Mouse (Mus musculus) forebrain, embryonic 13.5 days (tissue): ENCODE results near the gene Art1. TPM values are rescaled to one million over a fixed set of nuclear protein-coding genes. Genes with fewer than 3 reads are reported as not detected.

Experiments
- ATAC-seq: fragments of 200-750 bp; cut with Nextera tagmentation; 2 replicates; pipeline ENCODE4 v1.8.0; 2017
- H3K27ac ChIP-seq: fragments of 300-500 bp; sonication (generic); 2 replicates; pipeline ENCODE4 v1.5.1; 2015; ENCODE audit warnings: inconsistent platforms, mild to moderate bottlenecking, moderate library complexity
- H3K27me3 ChIP-seq: fragments of 300-500 bp; sonication (generic); 2 replicates; pipeline ENCODE4 v1.6.1; 2015; ENCODE audit warnings: mild to moderate bottlenecking, inconsistent platforms
- H3K36me3 ChIP-seq: fragments of 300-500 bp; sonication (generic); 2 replicates; pipeline ENCODE4 v1.6.1; 2015; ENCODE audit warnings: mild to moderate bottlenecking, inconsistent platforms; ENCODE audit not compliant: poor library complexity, severe bottlenecking
- H3K4me1 ChIP-seq: fragments of 300-500 bp; sonication (generic); 2 replicates; pipeline ENCODE4 v1.6.1; 2015; ENCODE audit warnings: inconsistent platforms
- H3K4me2 ChIP-seq: fragments of 300-500 bp; sonication (generic); 2 replicates; pipeline ENCODE4 v1.6.1; 2015; ENCODE audit warnings: inconsistent platforms, mild to moderate bottlenecking, moderate library complexity
- H3K4me3 ChIP-seq: fragments of 300-500 bp; sonication (generic); 2 replicates; pipeline ENCODE4 v1.5.1; 2015; ENCODE audit warnings: mild to moderate bottlenecking, inconsistent platforms
- H3K9ac ChIP-seq: fragments of 300-500 bp; sonication (generic); 2 replicates; pipeline ENCODE4 v1.6.1; 2015; ENCODE audit warnings: mild to moderate bottlenecking, inconsistent platforms
- H3K9me3 ChIP-seq: fragments of 300-500 bp; sonication (generic); replicated peaks from 2 replicates; pipeline ENCODE4 v1.6.1; 2016; ENCODE audit warnings: inconsistent platforms
- WGBS: fragments of 180-500 bp; shearing (Covaris S2); methylation state at CpG from one replicate; pipeline ENCODE4 v1.1.7; 2015; 5-methylcytosine and 5-hydroxymethylcytosine counted together
- polyA plus RNA-seq: library from polyadenylated mRNA; unstranded; fragments of >200 nt; fragmentation: Nextera tagmentation; extraction: Ambion mirVana; gene quantifications from 2 replicates; pipeline ENCODE4 v1.2.1, GENCODE M21; 2015

Art1 gene
- polyA plus RNA-seq, 1 experiment from 2014 or later, result 0.23 TPM

- Histone ChIP-seq H3K27ac (no peak overlapping the region), H3K4me2 (no peak overlapping the region), H3K9me3 (no peaks in the 10 kb centered on the region), H3K36me3 (peaks cover 3% of the 10 kb centered on the region), H3K9ac (no peak overlapping the region), H3K4me1 (no peaks in the 10 kb centered on the region), H3K4me3 (no peak overlapping the region), H3K27me3 (no peaks in the 10 kb centered on the region)
- WGBS, result 88% methylated on average over 45 of the region's 45 CpGs
- no peak for ATAC-seq
Measured at GRCm38 (mm10) chr7:102113151-102113729, 11.7 kb downstream of the Art1 start.

- Histone ChIP-seq H3K9ac (no peak within 1 kb of the TSS), H3K27ac (no peak within 1 kb of the TSS), H3K4me1 (no peaks in the 10 kb centered on the region), H3K4me3 (no peak within 1 kb of the TSS), H3K27me3 (no peaks in the 10 kb centered on the region), H3K4me2 (no peak within 1 kb of the TSS), H3K9me3 (no peaks in the 10 kb centered on the region), H3K36me3 (peaks cover 38% of the 10 kb centered on the region)
- WGBS, result 49% methylated on average over 7 of the region's 7 CpGs
- ATAC-seq, result no peak
Measured at GRCm38 (mm10) chr7:102116579-102117331, 15.2 kb downstream of the Art1 start, which contains the start of gene Chrna10. TSS of gene Chrna10 (minus strand) at chr7:102116828.

- Histone ChIP-seq H3K9me3 (no peaks in the 10 kb centered on the region), H3K4me3 (no peak overlapping the region), H3K27me3 (no peaks in the 10 kb centered on the region), H3K4me1 (no peaks in the 10 kb centered on the region), H3K9ac (no peak overlapping the region), H3K36me3 (peaks cover 44% of the 10 kb centered on the region), H3K4me2 (no peak overlapping the region), H3K27ac (no peak overlapping the region)
- ATAC-seq, result no peak
- WGBS, result 72% methylated on average over 6 of the region's 6 CpGs
Measured at GRCm38 (mm10) chr7:102117382-102117781, 15.8 kb downstream of the Art1 start.

GRCm38 (mm10) chr7:102120326-102120725, 18.8 kb downstream of the Art1 start:
- ATAC-seq, result no peak
- Histone ChIP-seq H3K36me3 (peaks cover 74% of the 10 kb centered on the region), H3K4me3 (no peak overlapping the region), H3K9me3 (no peaks in the 10 kb centered on the region), H3K27ac (no peak overlapping the region), H3K4me2 (no peak overlapping the region), H3K9ac (no peak overlapping the region), H3K4me1 (no peaks in the 10 kb centered on the region), H3K27me3 (no peaks in the 10 kb centered on the region)
- 97% methylated on average over 10 of the region's 10 CpGs for WGBS

GRCm38 (mm10) chr7:102132395-102132794, 30.9 kb downstream of the Art1 start:
- H3K4me1 ChIP-seq, result no peaks in the 10 kb centered on the region
- peaks cover 84% of the 10 kb centered on the region for H3K36me3 ChIP-seq
- no peak overlapping the region for H3K4me2 ChIP-seq
- no peak for ATAC-seq
- H3K27me3 ChIP-seq, result no peaks in the 10 kb centered on the region
- no peak overlapping the region for H3K9ac ChIP-seq
- H3K4me3 ChIP-seq, result no peak overlapping the region
- no peak overlapping the region for H3K27ac ChIP-seq
- no peaks in the 10 kb centered on the region for H3K9me3 ChIP-seq
- WGBS, result 98% methylated on average over 4 of the region's 4 CpGs

GRCm38 (mm10) chr7:102137464-102137863, 35.9 kb downstream of the Art1 start:
- Histone ChIP-seq H3K36me3 (peaks cover 85% of the 10 kb centered on the region), H3K9me3 (no peaks in the 10 kb centered on the region), H3K4me3 (no peak overlapping the region), H3K4me2 (no peak overlapping the region), H3K4me1 (no peaks in the 10 kb centered on the region), H3K27ac (no peak overlapping the region), H3K9ac (no peak overlapping the region), H3K27me3 (no peaks in the 10 kb centered on the region)
- 94% methylated on average over 1 of the region's 1 CpGs for WGBS
- ATAC-seq, result no peak

GRCm38 (mm10) chr7:102137898-102138297, 36.4 kb downstream of the Art1 start:
- H3K9ac ChIP-seq, result no peak overlapping the region
- no peak overlapping the region for H3K4me3 ChIP-seq
- WGBS, result 96% methylated on average over 5 of the region's 5 CpGs
- no peaks in the 10 kb centered on the region for H3K27me3 ChIP-seq
- no peaks in the 10 kb centered on the region for H3K4me1 ChIP-seq
- no peaks in the 10 kb centered on the region for H3K9me3 ChIP-seq
- peaks cover 84% of the 10 kb centered on the region for H3K36me3 ChIP-seq
- no peak overlapping the region for H3K4me2 ChIP-seq
- no peak overlapping the region for H3K27ac ChIP-seq
- no peak for ATAC-seq

GRCm38 (mm10) chr7:102153691-102154090, 52.1 kb downstream of the Art1 start:
- no peak overlapping the region for H3K9ac ChIP-seq
- no peaks in the 10 kb centered on the region for H3K27me3 ChIP-seq
- H3K36me3 ChIP-seq, result peaks cover 66% of the 10 kb centered on the region
- no peaks in the 10 kb centered on the region for H3K9me3 ChIP-seq
- 95% methylated on average over 5 of the region's 5 CpGs for WGBS
- H3K4me2 ChIP-seq, result no peak overlapping the region
- H3K4me1 ChIP-seq, result no peaks in the 10 kb centered on the region
- no peak overlapping the region for H3K27ac ChIP-seq
- ATAC-seq, result no peak
- H3K4me3 ChIP-seq, result no peak overlapping the region

Other genes starting within 250 kb of the Art1 start
- 0.67 and 0.75 TPM in 2 replicates for gene Folr2, start 244.5 kb upstream of the Art1 start, polyA plus RNA-seq
- gene Anapc15, start 238.0 kb upstream of the Art1 start, polyA plus RNA-seq, result 95.4 and 106 TPM in 2 replicates
- 8.6 and 20.1 TPM in 2 replicates for gene Folr1, start 231.0 kb upstream of the Art1 start, polyA plus RNA-seq
- 152 and 158 TPM in 2 replicates for gene Lamtor1, start 195.8 kb upstream of the Art1 start, polyA plus RNA-seq
- 0.57 and 0.59 TPM in 2 replicates for gene Tomt, start 195.4 kb upstream of the Art1 start, polyA plus RNA-seq
- gene Lrrc51, start 167.8 kb upstream of the Art1 start, polyA plus RNA-seq, result 8.0 and 11.7 TPM in 2 replicates
- gene Numa1, start 167.6 kb upstream of the Art1 start, polyA plus RNA-seq, result 66.2 and 71.7 TPM in 2 replicates
- 4.5 and 4.6 TPM in 2 replicates for gene Il18bp, start 83.1 kb upstream of the Art1 start, polyA plus RNA-seq
- gene Rnf121, start 36.3 kb upstream of the Art1 start, polyA plus RNA-seq, result 30.7 TPM in 2 replicates
- gene Xndc1, start 36.2 kb upstream of the Art1 start, polyA plus RNA-seq, result 46.3 and 47.3 TPM in 2 replicates
- gene Xntrpc, start 36.0 kb upstream of the Art1 start, polyA plus RNA-seq, result 1.8 and 2.1 TPM in 2 replicates
- gene Trpc2, start 18.6 kb upstream of the Art1 start, polyA plus RNA-seq, result not detected in 2 replicates
- 1.3 and 1.7 TPM in 2 replicates for gene Art5, start 7.7 kb downstream of the Art1 start, polyA plus RNA-seq
- not detected in 2 replicates for gene Chrna10, start 15.1 kb downstream of the Art1 start, polyA plus RNA-seq
- 27.2 and 30.0 TPM in 2 replicates for gene Nup98, start 108.4 kb downstream of the Art1 start, polyA plus RNA-seq
- gene Pgap2, start 108.5 kb downstream of the Art1 start, polyA plus RNA-seq, result 50.6 and 52.4 TPM in 2 replicates
- gene Rhog, start 154.3 kb downstream of the Art1 start, polyA plus RNA-seq, result 18.4 and 20.2 TPM in 2 replicates
- 8.2 and 8.3 TPM in 2 replicates for gene Stim1, start 166.1 kb downstream of the Art1 start, polyA plus RNA-seq